Mouse (Mus musculus): ENCODE results near the gene Olfr668.
"Not testable (repeated sequence)": the region's sequence is repeated elsewhere in the genome, so short reads cannot be mapped to it uniquely, and the experiment has no call there.

DNA sequence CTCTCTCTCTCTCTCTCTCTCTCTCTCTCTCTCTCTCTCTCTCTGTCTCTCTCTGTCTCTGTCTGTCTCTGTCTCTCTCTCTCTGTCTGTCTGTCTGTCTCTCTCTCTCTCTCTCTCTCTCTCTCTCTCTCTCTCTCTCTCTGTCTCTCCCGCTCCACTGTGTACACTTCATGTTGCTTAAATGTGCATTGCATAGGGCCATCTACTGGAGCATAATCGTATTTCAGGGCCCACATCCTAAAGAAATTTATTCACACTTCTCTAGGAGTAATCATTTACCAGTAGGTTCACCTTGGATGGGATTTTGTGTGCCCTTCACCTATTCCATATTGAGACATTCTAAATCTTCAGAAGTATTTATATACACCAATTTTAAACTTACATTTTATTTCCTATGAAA lies 44.6 kb upstream of the Olfr668 start:
- not testable (repeated sequence) for TF ChIP-seq GATA1 (IDR thresholded peaks at IDR 0.05; ENCODE audit: borderline replicate concordance, low read length); FLI1 (IDR thresholded peaks at IDR 0.05; ENCODE audit: low read length)

Data from megakaryocyte, embryonic 14.5 days (primary cell).